Mouse (Mus musculus): ENCODE measurements around the gene Srf. TPM values are rescaled to one million over a fixed set of nuclear protein-coding genes. Genes with fewer than 3 reads are reported as not detected.
A peak's percentile ranks its signal among the peaks of the same experiment; 100 is the strongest.

The Srf gene
- polyA plus RNA-seq, 1 experiment: 114 TPM

DNA sequence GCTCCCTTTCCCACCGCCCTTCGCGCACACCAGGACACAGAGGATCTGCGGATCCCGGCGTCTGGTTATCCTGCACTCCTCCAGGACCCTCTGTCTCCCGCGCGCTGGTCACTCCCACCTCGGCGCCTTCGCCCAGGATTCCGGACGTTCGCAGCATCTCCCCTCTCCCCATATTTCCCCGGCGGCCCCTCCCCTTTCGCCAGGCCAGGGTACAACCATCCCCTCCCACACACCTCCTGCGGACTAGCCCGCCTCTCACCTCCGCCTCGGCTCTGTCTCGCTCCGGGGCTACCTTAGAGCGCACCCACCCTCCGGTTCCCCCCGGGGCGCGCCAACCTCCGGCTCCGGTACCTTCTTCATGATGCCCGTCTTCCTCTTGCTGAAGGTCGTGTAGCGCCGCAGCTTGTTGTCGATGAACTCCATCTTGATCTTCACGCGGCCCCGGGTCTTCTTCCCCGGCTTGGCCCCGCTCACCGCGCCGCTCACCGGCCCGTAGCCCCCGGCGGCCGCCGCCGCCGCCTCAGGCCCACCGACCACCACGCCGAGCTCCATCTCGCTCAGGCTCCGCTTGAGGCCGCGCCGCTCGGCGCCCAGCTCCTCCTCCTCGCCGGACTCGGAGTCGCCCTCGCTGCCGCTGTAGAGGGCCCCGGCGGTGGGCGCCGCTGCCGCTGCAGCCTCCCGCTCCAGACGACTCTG is 850 bp downstream of the Srf start:
- DNase-seq (ENCODE audit: low read depth): no peak

DNA sequence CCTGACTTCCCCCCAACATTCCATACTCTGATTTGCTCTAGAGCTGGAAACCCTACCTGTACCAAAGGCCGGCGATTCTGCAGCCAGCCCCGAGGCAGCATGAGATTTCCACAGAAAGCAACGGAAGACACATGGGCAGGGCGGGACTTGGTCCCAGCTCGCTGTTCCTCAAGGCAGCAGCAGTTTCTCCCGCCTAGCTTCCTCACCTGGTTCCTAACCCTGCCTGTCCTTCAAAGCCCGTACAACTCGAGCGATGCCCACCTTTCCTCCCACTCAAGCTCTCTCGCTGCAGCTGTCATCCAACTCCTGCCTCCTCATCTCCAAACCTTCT is 1.4 kb downstream of the Srf start:
- no peak for DNase-seq (ENCODE audit: low read depth)

- no peak for DNase-seq (ENCODE audit: low read depth)
These were observed 2.0 kb downstream of the Srf start for GRCm38 (mm10) chr17:46553926-46554325.

DNA sequence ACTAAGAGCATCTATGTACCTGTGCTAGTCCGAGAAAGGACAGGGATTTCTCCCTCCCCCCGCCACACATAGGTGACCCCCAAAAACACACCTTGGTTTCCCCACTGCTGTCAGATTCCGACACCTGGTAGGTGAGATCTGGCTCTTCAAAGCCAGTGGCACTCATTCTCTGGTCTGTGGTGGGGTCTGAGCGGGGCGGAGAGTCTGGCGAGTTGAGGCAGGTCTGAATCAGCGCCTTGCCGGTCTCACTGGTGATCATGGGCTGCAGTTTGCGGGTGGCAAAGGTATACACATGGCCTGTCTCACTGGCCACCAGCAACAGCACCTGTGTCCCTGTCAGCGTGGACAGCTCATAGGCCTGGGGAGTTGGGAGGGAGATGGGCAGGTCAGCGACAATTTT is 2.5 kb downstream of the Srf start:
- DNase-seq (ENCODE audit: low read depth): no peak

- peak; percentile 74 for DNase-seq (ENCODE audit: low read depth)
These were observed 3.0 kb downstream of the Srf start for GRCm38 (mm10) chr17:46552841-46553423.

DNA sequence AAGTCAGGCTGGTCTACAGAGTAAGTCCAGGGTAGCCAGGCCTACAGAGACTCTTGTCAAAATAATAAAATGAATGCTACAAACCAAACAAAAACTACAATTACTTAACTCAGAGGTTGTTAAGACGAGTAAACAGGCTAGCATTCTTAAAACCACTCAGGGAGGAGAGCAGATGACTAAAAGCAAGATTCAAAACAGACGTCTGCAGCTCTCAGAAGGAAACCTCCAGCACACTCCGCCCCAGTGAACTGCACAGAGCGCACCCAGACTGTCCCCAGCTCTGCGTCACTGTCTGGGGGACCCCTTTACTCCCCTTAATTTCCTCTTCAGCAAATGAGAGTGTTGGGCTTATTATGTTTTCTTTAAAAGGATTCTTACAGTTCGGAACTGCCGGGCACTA is 3.8 kb downstream of the Srf start:
- no peak for DNase-seq (ENCODE audit: low read depth)

- no peak for DNase-seq (ENCODE audit: low read depth)
These were observed 4.6 kb downstream of the Srf start for GRCm38 (mm10) chr17:46551369-46551768.

DNA sequence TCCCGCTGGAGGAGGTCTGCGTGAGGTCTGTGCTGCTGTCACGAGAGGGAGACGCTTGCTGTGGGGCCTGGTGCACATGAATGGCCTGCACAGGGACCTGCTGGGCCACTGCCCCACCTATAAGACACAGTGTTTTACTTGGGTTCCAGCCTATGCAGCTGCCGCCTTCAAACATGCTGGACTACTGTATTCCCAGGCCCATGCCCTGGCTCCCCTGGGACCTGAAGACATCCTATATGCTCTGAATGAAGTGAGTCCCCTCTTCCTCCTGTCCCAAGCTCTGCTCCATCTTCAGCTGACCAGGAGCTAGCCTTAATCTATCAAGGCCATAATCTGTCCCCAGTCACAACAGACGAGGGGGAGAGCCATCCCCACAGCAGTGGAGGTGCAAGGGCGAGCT is 5.1 kb downstream of the Srf start:
- no peak for DNase-seq (ENCODE audit: low read depth)

GRCm38 (mm10) chr17:46549642-46550041 is 6.3 kb downstream of the Srf start:
- no peak for DNase-seq (ENCODE audit: low read depth)

GRCm38 (mm10) chr17:46549193-46549592 is 6.8 kb downstream of the Srf start:
- no peak for DNase-seq (ENCODE audit: low read depth)

- DNase-seq (ENCODE audit: low read depth): no peak
These were observed 7.2 kb downstream of the Srf start for GRCm38 (mm10) chr17:46548741-46549140.

DNA sequence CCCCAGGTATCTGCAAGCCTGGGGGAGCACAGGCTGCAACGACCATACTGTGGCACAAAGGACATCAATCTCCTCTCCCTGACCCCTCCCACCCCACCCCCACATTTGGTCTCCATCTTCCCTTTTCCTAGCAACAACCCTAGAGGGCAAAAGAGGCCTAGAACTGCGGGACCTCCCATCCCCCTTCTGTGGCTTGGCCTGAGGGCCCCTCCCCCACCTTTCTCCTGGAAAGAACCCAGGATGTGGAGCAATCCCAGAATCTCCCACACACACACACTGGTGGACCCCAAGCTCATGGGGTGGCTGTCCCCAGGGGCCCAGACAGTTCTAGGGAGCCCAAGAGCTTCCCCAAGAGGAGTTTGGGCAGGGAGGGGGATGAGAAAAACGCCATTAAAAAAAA is 8.1 kb downstream of the Srf start:
- no peak for DNase-seq (ENCODE audit: low read depth)

- DNase-seq (ENCODE audit: low read depth): no peak
These were observed 9.0 kb downstream of the Srf start for GRCm38 (mm10) chr17:46546995-46547394.

- DNase-seq (ENCODE audit: low read depth): no peak
These were observed 9.4 kb downstream of the Srf start for GRCm38 (mm10) chr17:46546591-46546990.

- no peak for DNase-seq (ENCODE audit: low read depth)
These were observed 10.0 kb downstream of the Srf start, which contains the start of gene Cul9 for GRCm38 (mm10) chr17:46545813-46546564. Cul9 (minus strand) TSS chr17:46546388.

GRCm38 (mm10) chr17:46543661-46544060 is 12.3 kb downstream of the Srf start:
- DNase-seq (ENCODE audit: low read depth): no peak

- DNase-seq (ENCODE audit: low read depth): no peak
These were observed 30.2 kb downstream of the Srf start for GRCm38 (mm10) chr17:46525579-46526307.

DNA sequence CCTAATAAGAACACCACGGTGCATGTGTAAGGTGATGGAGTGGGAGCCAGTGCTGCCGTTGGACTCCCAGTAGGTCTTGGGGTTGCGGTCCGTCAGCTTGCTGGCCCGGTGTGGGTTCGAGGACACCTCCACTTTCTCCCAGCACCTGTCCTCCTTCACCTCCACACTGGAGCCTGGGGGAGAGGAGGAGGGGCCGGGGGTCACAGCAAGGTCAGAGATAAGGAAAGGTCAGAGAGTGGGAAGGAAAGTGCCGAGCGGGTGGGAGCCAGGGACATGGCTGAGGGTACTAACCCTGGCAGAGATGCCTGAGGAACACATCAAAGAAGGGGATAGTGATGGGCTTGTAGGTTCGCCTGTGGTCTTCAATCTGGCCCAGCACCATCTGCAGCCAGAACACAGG is 30.9 kb downstream of the Srf start:
- DNase-seq (ENCODE audit: low read depth): no peak

DNA sequence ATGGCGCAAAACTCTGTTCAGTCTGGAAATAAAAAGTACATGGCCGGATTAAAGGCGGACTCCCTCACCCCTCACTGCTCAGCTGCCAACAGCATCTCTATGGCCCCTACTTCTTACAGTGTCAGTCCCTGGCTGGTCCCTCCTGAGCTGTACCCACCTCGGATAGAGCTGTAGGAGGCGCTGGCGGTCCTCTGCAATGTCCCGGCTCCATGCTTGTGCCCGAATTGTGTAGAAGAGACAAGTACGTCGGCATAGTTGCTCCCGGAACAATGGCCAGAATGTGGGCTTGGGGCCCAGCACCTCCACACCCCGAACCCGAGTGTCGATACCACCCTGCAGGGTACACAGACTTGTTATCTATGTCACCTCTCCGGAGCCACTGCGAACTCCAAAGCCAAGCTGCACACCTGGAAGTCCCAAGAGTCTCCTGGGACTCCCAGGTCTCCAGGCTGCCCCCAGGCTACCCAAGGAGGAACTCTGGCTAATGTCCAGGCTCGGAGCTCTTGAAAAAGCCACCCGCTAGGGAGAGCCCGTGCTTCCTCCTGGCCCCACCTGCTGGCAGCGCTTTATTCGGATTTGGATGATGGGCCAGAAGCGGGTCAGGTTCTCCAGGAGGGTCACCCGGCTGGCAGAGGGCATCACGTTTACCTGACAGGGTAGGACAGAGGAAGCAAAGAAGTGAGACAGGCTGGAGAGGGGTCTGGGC is 33.9 kb downstream of the Srf start:
- DNase-seq (ENCODE audit: low read depth): no peak

- DNase-seq (ENCODE audit: low read depth): no peak
These were observed 34.8 kb downstream of the Srf start for GRCm38 (mm10) chr17:46521174-46521573.

DNA sequence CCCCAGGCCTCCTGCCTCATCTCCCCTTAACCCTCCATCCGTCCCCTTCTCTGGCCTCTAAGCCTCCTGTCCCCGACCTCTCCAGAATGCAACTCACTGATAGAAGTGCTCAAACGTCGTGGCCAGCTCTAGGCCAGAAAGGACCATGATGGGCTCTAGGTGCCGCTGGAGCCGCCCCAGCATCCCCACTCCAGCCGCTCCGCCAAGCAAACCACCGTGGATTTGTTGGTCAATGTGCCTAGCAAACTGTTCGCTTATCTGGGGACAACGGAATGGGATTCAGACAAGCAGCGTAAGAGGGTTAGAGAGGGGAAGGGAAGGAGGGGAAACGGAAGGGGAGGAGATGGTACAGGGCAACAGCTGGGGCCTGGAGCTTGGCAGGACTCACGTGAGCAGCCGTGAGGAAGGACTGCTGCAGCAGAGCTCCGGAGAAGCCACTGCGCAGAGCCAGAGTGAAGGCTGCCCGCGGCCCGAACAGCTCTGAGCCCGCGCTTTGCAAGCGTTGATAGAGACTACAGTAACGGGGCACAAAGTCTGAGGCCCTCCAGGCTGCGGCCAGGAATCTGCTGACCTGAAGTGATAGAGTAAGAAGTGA is 35.5 kb downstream of the Srf start:
- no peak for DNase-seq (ENCODE audit: low read depth)
